Mouse (Mus musculus) intestine, postnatal 0 days (tissue): ENCODE data around the gene Tm6sf1. TPM values are rescaled to one million over a fixed set of nuclear protein-coding genes. Genes with fewer than 3 reads are reported as not detected.

Source experiments
- ATAC-seq: fragments of 200-750 bp; cut with Nextera tagmentation; 2 replicates; pipeline ENCODE4 v1.8.0; 2017; ENCODE audit warnings: mild to moderate bottlenecking, moderate TSS enrichment, moderate library complexity
- H3K27ac ChIP-seq: fragments of 300-500 bp; sonication (generic); 2 replicates; pipeline ENCODE4 v1.5.1; 2014; ENCODE audit warnings: mild to moderate bottlenecking, low read depth, low read length, moderate library complexity
- H3K27me3 ChIP-seq: fragments of 300-500 bp; sonication (generic); replicated peaks from 2 replicates; pipeline ENCODE4 v1.6.1; 2014; ENCODE audit warnings: low read length, mixed read lengths; ENCODE audit not compliant: control insufficient read depth, insufficient read depth
- H3K36me3 ChIP-seq: fragments of 300-500 bp; sonication (generic); 2 replicates; pipeline ENCODE4 v1.6.1; 2014; ENCODE audit warnings: mild to moderate bottlenecking, moderate library complexity; ENCODE audit not compliant: control insufficient read depth, insufficient read depth
- H3K4me1 ChIP-seq: fragments of 300-500 bp; sonication (generic); replicated peaks from 2 replicates; pipeline ENCODE4 v1.6.1; 2014; ENCODE audit warnings: antibody characterized with exemption, low read length, mixed read lengths; ENCODE audit not compliant: control insufficient read depth, insufficient read depth
- H3K4me2 ChIP-seq: fragments of 300-500 bp; sonication (generic); replicated peaks from 2 replicates; pipeline ENCODE4 v1.6.1; 2014; ENCODE audit warnings: low read depth, mild to moderate bottlenecking, moderate library complexity
- H3K4me3 ChIP-seq: fragments of 300-500 bp; sonication (generic); 2 replicates; pipeline ENCODE4 v1.5.1; 2014; ENCODE audit warnings: low read depth, low read length
- H3K9ac ChIP-seq: fragments of 300-500 bp; sonication (generic); 2 replicates; pipeline ENCODE4 v1.6.1; 2014; ENCODE audit warnings: mild to moderate bottlenecking, low read depth, low read length
- H3K9me3 ChIP-seq: fragments of 300-500 bp; sonication (generic); 2 replicates; pipeline ENCODE4 v1.6.1; 2016; ENCODE audit warnings: mixed run types; ENCODE audit not compliant: control insufficient read depth
- CTCF ChIP-seq: sonication (generic); IDR thresholded peaks from 2 replicates; pipeline ENCODE4 v1.5.1; 2016; ENCODE audit warnings: low read depth, mild to moderate bottlenecking, control low read depth, antibody characterized with exemption, moderate library complexity
- WGBS: fragments of 180-500 bp; shearing (Covaris S2); extraction: QIAGEN DNeasy Blood & Tissue Kit; methylation state at CpG from one replicate; pipeline ENCODE4 v1.1.7; 2014; 5-methylcytosine and 5-hydroxymethylcytosine counted together
- polyA plus RNA-seq: library from polyadenylated mRNA; unstranded; fragments of >200 nt; fragmentation: Nextera tagmentation; extraction: Ambion mirVana; gene quantifications from 2 replicates; pipeline ENCODE4 v1.2.1, GENCODE M21; 2015

Gene Tm6sf1
- polyA plus RNA-seq, 1 experiment from 2014 or later, result 16.5 TPM

DNA sequence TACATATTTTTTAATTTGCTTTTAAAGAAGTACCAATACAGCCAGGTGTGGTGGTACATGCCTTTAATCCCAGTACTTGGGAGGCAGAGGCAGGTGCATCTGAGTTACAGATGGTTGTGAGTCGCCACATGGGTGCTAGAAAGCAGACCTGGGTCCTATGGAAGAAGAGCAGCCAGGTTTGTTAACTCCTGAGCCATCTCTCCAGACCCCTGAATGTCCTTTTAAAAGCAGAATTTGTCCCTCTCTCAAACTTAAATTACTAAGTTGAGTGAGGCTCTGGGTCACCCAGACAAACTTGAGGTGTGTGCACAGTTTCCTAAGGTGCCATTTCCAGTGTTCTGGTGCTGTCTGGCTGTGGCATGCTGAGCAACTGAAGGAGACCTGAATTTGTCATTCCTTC lies 3.1 kb upstream of the Tm6sf1 start, which contains the start of gene Gm10160:
Gene Gm10160, minus strand, starts transcription at position 101 of the 400 bp plus-strand sequence.
- Histone ChIP-seq H3K4me1 (no peaks in the 10 kb centered on the region), H3K9ac (no peak within 1 kb of the TSS), H3K4me3 (no peak within 1 kb of the TSS), H3K4me2 (no peak within 1 kb of the TSS; the same call in 1 of the 2 replicates), H3K27me3 (peaks cover 17% of the 10 kb centered on the region), H3K9me3 (no peaks in the 10 kb centered on the region), H3K36me3 (no peaks in the 10 kb centered on the region), H3K27ac (no peak within 1 kb of the TSS)
- TF ChIP-seq CTCF, result no peak
- no peak for ATAC-seq
- WGBS, result 87% methylated on average over 1 of the region's 1 CpGs

DNA sequence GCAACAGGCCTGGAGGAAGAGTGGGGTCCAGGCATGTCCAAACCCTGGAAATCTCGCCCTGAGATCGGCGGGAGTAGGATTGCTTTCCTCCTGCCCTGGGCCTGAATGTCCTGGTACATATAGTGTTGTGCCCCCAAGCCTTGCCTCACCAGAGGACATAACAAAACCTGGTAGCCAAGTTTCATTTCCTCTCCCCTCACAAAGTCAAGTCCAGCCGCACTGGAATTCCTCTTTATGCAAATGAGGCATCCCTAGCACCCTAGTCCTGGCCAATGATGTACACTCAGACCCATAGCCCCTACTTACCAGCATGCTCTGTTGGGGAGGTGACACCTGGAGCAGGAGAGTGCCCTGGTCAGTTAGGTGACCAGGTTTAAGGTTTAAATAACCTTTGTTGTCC lies 2.6 kb upstream of the Tm6sf1 start:
- Histone ChIP-seq H3K4me1 (no peaks in the 10 kb centered on the region), H3K36me3 (no peaks in the 10 kb centered on the region), H3K9ac (no peak overlapping the region), H3K27me3 (peaks cover 17% of the 10 kb centered on the region), H3K4me3 (no peak overlapping the region), H3K9me3 (no peaks in the 10 kb centered on the region), H3K27ac (no peak overlapping the region), H3K4me2 (no peak overlapping the region)
- WGBS, result 69% methylated on average over 4 of the region's 4 CpGs
- TF ChIP-seq CTCF, result no peak
- no peak for ATAC-seq

DNA sequence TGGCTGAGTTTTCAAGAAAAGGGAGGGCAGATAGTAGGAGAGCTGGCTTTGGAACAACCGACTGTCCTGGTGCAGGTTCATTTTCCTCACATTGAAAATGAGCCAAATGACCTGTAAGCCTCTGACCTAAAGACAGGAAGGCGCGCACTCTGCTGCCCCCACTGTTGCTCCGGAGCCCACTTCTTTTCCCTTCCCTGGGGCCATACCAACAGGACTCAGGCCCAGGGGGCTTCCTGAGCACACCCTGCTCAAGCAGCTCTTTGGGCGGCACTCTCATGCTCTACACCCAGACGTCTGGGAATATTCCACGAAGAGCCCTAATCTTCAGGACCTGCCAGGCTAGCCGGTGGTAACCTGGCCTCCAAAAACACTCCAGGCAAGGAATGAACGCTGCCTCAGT lies 565 bp upstream of the Tm6sf1 start:
- H3K9me3 ChIP-seq, result no peaks in the 10 kb centered on the region
- H3K4me2 ChIP-seq, result peak overlapping the region; percentile 68
- H3K4me1 ChIP-seq, result no peaks in the 10 kb centered on the region
- 17% methylated on average over 9 of the region's 9 CpGs for WGBS
- no peak for ATAC-seq
- no peak overlapping the region for H3K27ac ChIP-seq
- no peak overlapping the region for H3K9ac ChIP-seq
- peaks cover 22% of the 10 kb centered on the region for H3K27me3 ChIP-seq
- no peak for TF ChIP-seq CTCF
- H3K4me3 ChIP-seq, result 0 out of 2 replicates have a peak overlapping the region, but pooled peaks have one; percentile 46
- H3K36me3 ChIP-seq, result no peaks in the 10 kb centered on the region

DNA sequence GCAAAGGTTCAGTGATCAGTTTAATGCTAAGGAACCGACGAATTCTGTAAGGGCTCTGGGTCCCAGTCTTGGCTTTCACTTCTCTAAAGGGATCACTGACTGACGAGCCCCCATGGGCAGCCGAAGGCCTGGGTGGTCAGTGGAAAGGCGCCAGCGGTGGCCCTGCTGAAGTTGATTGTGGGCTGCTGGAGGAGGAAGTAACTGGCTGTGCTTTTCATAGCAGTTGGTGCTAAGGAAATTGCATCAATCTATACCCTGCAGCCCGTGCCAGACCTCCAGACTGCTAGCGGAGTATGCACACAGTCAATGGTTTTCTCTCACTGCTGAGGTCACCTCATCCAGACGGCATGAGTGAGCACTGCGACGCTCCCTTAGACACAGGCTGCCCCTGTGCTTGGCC lies 1.3 kb downstream of the Tm6sf1 start:
- WGBS, result 53% methylated on average over 11 of the region's 11 CpGs
- Histone ChIP-seq H3K4me3 (peak overlapping the region; percentile 46), H3K27me3 (peaks cover 22% of the 10 kb centered on the region), H3K9ac (no peak overlapping the region), H3K27ac (no peak overlapping the region), H3K9me3 (no peaks in the 10 kb centered on the region), H3K36me3 (no peaks in the 10 kb centered on the region), H3K4me1 (no peaks in the 10 kb centered on the region), H3K4me2 (peak overlapping the region; percentile 68)
- no peak for ATAC-seq
- TF ChIP-seq CTCF, result no peak

DNA sequence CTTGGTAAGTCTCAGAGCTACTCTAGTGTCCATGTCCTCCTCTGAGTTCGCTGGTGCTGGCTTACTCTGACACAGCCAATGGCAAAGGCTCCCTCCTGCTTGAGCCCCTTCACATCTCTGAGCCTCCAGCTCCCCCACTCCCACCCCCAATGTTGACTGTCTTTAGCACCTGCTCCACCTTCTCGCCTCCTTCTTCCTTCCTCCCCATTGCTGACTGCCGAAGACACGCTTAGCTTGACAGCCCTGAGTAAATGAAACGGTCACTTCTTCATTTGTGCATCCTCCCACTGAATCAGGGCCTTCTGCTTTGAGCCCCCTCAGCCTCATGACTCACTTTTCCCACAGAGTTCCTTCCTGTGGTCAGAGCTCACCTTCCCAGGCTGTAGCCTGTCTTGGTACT lies 2.2 kb downstream of the Tm6sf1 start:
- H3K4me1 ChIP-seq, result no peaks in the 10 kb centered on the region
- H3K27me3 ChIP-seq, result peaks cover 22% of the 10 kb centered on the region
- WGBS, result 41% methylated on average over 5 of the region's 5 CpGs
- no peak for ATAC-seq
- H3K9me3 ChIP-seq, result no peaks in the 10 kb centered on the region
- H3K4me2 ChIP-seq, result peak overlapping the region; percentile 68; the same call in 1 of the 2 replicates
- H3K9ac ChIP-seq, result no peak overlapping the region
- no peak for TF ChIP-seq CTCF
- no peak overlapping the region for H3K27ac ChIP-seq
- H3K4me3 ChIP-seq, result no peak overlapping the region
- H3K36me3 ChIP-seq, result no peaks in the 10 kb centered on the region

DNA sequence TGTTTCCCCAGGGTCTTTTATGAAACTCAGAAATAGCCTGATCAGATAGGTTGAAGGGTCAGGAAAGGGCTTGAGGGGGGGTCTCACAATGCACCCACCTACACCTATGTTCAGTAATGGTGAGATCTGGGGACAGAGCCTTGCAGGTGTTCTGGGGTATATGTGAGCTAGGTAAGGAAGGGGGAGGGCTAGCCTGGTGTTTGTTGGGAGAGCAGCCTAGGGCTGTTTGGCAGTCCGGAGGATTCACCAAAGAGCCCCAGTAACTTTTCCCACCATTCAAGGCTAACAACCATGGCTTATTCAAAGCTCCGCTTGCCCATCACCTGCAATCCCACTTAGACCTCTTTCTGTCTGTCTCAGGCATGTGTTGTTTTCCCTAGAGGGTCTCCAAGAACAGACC lies 2.7 kb downstream of the Tm6sf1 start:
- Histone ChIP-seq H3K4me2 (no peak overlapping the region), H3K4me3 (no peak overlapping the region), H3K4me1 (no peaks in the 10 kb centered on the region), H3K9me3 (no peaks in the 10 kb centered on the region), H3K36me3 (no peaks in the 10 kb centered on the region), H3K9ac (no peak overlapping the region), H3K27me3 (peaks cover 22% of the 10 kb centered on the region), H3K27ac (no peak overlapping the region)
- TF ChIP-seq CTCF, result no peak
- WGBS, result 84% methylated on average over 2 of the region's 2 CpGs
- ATAC-seq, result no peak

DNA sequence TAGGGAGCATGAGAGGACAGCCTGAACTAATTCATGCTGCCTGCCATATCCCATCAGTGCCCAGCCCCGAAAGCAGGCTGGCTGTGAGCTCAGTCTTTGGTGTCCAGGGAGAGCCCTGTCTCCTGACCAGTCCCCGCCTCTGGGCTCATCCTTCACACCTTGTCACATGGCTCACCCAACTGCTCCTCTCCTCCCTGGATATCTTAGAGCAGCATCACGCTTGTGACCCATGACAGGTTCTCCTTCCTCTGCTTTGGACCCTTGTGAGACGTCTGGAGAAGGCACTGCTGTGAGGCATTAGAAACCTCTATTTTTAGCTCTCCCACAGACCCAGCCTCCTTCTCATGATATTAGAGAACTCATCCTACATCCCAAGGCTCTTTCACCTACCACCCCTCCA lies 3.1 kb downstream of the Tm6sf1 start:
- H3K4me3 ChIP-seq, result no peak overlapping the region
- H3K9me3 ChIP-seq, result no peaks in the 10 kb centered on the region
- H3K27ac ChIP-seq, result no peak overlapping the region
- H3K4me1 ChIP-seq, result no peaks in the 10 kb centered on the region
- H3K27me3 ChIP-seq, result peaks cover 22% of the 10 kb centered on the region
- WGBS, result 76% methylated on average over 4 of the region's 4 CpGs
- ATAC-seq, result no peak
- no peak for TF ChIP-seq CTCF
- no peak overlapping the region for H3K9ac ChIP-seq
- H3K4me2 ChIP-seq, result no peak overlapping the region
- no peaks in the 10 kb centered on the region for H3K36me3 ChIP-seq
